Mouse (Mus musculus): ENCODE results near the gene Fmnl2. TPM values are rescaled to one million over a fixed set of nuclear protein-coding genes. Genes with fewer than 3 reads are reported as not detected.

Fmnl2 gene
- polyA plus RNA-seq, 1 experiment from 2014 or later = 7.3 TPM

- WGBS = 91% methylated on average over 5 of the region's 5 CpGs
- Histone ChIP-seq H3K27me3 (replicated peaks; ENCODE audit: low read depth, poor library complexity, severe bottlenecking) (no peaks in the 10 kb centered on the region), H3K9me3 (peaks cover 9% of the 10 kb centered on the region; the same call in 1 of the 2 replicates), H3K4me3 (no peak overlapping the region), H3K36me3 (replicated peaks) (peaks cover 35% of the 10 kb centered on the region), H3K4me1 (peaks cover 9% of the 10 kb centered on the region), H3K27ac (replicated peaks) (no peak overlapping the region)
- DNase-seq (ENCODE audit: low spot score) = no peak
Measured at GRCm38 (mm10) chr2:52868181-52868580, 10.5 kb downstream of the Fmnl2 start.

DNA sequence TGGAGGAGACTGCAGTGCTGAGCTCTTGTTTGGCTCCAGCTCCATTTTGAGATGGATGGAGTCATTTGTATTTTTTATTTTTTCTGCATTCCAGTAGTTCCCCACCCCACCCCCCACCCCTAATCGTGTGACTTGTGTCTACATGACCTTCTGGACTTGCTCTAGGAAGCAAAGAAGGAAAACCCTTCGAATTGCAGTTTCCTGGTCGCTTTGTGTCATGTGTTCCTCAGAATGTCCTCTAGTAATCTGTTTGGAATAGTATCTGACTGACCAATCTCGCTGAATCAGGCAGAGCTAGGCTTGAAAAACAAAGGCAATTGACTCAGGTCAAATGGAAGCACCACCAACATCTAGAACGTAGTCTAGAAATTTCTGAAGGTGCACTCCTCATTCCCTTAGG, 15.0 kb downstream of the Fmnl2 start:
- H3K27me3 ChIP-seq (replicated peaks; ENCODE audit: low read depth, poor library complexity, severe bottlenecking) = no peaks in the 10 kb centered on the region
- H3K9me3 ChIP-seq = 0 out of 2 replicates have a peak, but pooled peaks cover under 1% of the 10 kb centered on the region
- H3K27ac ChIP-seq (replicated peaks) = no peak overlapping the region
- H3K36me3 ChIP-seq (replicated peaks) = peaks cover 11% of the 10 kb centered on the region
- H3K4me1 ChIP-seq = peaks cover 32% of the 10 kb centered on the region
- WGBS = 69% methylated on average over 5 of the region's 5 CpGs
- DNase-seq (ENCODE audit: low spot score) = no peak
- no peak overlapping the region for H3K4me3 ChIP-seq

GRCm38 (mm10) chr2:52873276-52874063, 15.8 kb downstream of the Fmnl2 start:
- Histone ChIP-seq H3K36me3 (replicated peaks) (peaks cover 5% of the 10 kb centered on the region; the same call in 1 of the 2 replicates), H3K9me3 (no peaks in the 10 kb centered on the region), H3K4me1 (peaks cover 38% of the 10 kb centered on the region), H3K4me3 (no peak overlapping the region), H3K27me3 (replicated peaks; ENCODE audit: low read depth, poor library complexity, severe bottlenecking) (no peaks in the 10 kb centered on the region), H3K27ac (replicated peaks) (no peak overlapping the region; the same call in 1 of the 2 replicates)
- peak; percentile 42 for DNase-seq (ENCODE audit: low spot score)
- 66% methylated on average over 18 of the region's 18 CpGs for WGBS

GRCm38 (mm10) chr2:52874721-52875120, 17.1 kb downstream of the Fmnl2 start:
- peaks cover 45% of the 10 kb centered on the region for H3K4me1 ChIP-seq
- DNase-seq (ENCODE audit: low spot score) = no peak

DNA sequence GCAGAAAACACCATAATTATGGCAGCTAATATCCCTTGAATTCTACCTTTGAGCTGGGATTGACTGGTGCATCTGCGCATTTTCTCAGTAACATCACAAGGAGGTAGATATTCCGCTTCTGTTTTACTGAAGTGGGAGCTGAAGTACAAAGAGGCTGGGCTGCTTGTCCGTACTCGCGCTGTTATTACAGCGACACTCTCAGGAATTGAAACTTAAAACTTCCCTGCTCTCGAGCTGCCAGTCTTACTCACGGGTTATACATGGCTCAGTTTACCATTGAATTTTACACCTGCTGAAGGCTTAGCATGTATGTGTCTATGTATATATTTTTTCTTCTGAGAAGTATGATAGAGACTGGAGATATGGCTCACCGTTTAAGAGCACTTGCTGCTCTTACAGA, 18.1 kb downstream of the Fmnl2 start:
- H3K4me1 ChIP-seq = peaks cover 45% of the 10 kb centered on the region
- no peak overlapping the region for H3K4me3 ChIP-seq
- 76% methylated on average over 9 of the region's 9 CpGs for WGBS
- no peaks in the 10 kb centered on the region for H3K27me3 ChIP-seq (replicated peaks; ENCODE audit: low read depth, poor library complexity, severe bottlenecking)
- no peaks in the 10 kb centered on the region for H3K9me3 ChIP-seq
- 0 out of 2 replicates have a peak, but pooled peaks cover 4% of the 10 kb centered on the region for H3K36me3 ChIP-seq (replicated peaks)
- DNase-seq (ENCODE audit: low spot score) = no peak
- H3K27ac ChIP-seq (replicated peaks) = no peak overlapping the region

More at GRCm38 (mm10) chr2:52874721-52875120, 17.1 kb downstream of the Fmnl2 start:
- Histone ChIP-seq H3K9me3 (no peaks in the 10 kb centered on the region), H3K36me3 (replicated peaks) (0 out of 2 replicates have a peak, but pooled peaks cover 4% of the 10 kb centered on the region), H3K27me3 (replicated peaks; ENCODE audit: low read depth, poor library complexity, severe bottlenecking) (no peaks in the 10 kb centered on the region), H3K27ac (replicated peaks) (no peak overlapping the region), H3K4me3 (no peak overlapping the region)

DNA sequence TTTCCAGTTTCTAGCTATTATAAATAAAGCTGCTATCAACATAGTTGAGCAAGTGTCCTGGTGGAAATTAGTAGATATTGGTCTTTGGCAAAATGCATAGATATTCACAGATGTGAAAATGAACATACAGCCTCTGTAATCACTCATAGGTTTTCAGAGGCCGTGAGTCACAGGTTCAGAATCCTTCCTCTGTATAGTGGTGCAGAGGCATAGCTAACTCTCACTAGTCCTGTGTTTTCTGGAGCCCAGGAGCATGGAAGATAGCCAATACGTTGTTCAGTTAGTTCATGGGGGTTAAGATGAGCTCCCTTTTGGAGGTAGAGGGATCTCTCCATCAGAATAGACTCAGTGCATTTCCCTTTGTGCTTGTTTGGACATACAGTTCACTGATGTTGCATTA, 25.7 kb downstream of the Fmnl2 start:
- Histone ChIP-seq H3K36me3 (replicated peaks) (0 out of 2 replicates have a peak, but pooled peaks cover 4% of the 10 kb centered on the region), H3K27me3 (replicated peaks; ENCODE audit: low read depth, poor library complexity, severe bottlenecking) (no peaks in the 10 kb centered on the region), H3K27ac (replicated peaks) (no peak overlapping the region), H3K4me1 (peaks cover 32% of the 10 kb centered on the region), H3K4me3 (no peak overlapping the region), H3K9me3 (no peaks in the 10 kb centered on the region)
- WGBS = 94% methylated on average over 2 of the region's 2 CpGs
- no peak for DNase-seq (ENCODE audit: low spot score)

GRCm38 (mm10) chr2:52884082-52884481, 26.4 kb downstream of the Fmnl2 start:
- Histone ChIP-seq H3K27me3 (replicated peaks; ENCODE audit: low read depth, poor library complexity, severe bottlenecking) (no peaks in the 10 kb centered on the region), H3K4me3 (no peak overlapping the region), H3K4me1 (peaks cover 26% of the 10 kb centered on the region), H3K27ac (replicated peaks) (no peak overlapping the region), H3K9me3 (no peaks in the 10 kb centered on the region), H3K36me3 (replicated peaks) (0 out of 2 replicates have a peak, but pooled peaks cover 4% of the 10 kb centered on the region)
- DNase-seq (ENCODE audit: low spot score) = no peak
- 84% methylated on average over 4 of the region's 4 CpGs for WGBS

DNA sequence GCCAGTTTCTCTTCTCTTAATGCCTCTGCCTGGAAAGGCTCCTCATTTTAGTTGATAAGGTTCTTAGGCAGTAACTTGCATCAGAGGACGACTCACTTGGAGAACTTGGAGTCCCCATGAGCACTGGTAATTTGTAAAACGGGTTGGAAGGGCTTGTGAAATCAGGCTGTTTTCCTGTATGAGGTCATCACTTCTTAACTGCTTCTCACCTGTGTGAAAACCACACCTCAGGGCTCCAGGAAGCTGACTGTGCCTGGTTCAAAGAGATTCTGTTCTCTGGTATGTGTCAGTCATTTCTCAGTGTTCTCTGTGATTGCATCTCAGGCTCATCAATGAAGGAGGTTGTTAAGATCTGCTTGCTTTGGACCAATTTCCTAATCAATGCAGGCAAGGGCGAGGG, 27.4 kb downstream of the Fmnl2 start:
- Histone ChIP-seq H3K4me3 (no peak overlapping the region), H3K27ac (replicated peaks) (no peak overlapping the region), H3K27me3 (replicated peaks; ENCODE audit: low read depth, poor library complexity, severe bottlenecking) (no peaks in the 10 kb centered on the region), H3K4me1 (peaks cover 25% of the 10 kb centered on the region), H3K36me3 (replicated peaks) (0 out of 2 replicates have a peak, but pooled peaks cover 4% of the 10 kb centered on the region), H3K9me3 (no peaks in the 10 kb centered on the region)
- DNase-seq (ENCODE audit: low spot score) = no peak
- WGBS = 68% methylated on average over 3 of the region's 3 CpGs

GRCm38 (mm10) chr2:52887281-52887680, 29.6 kb downstream of the Fmnl2 start:
- WGBS = 61% methylated on average over 2 of the region's 2 CpGs
- no peak overlapping the region for H3K27ac ChIP-seq (replicated peaks)
- no peak overlapping the region for H3K4me3 ChIP-seq
- DNase-seq (ENCODE audit: low spot score) = no peak
- H3K36me3 ChIP-seq (replicated peaks) = 0 out of 2 replicates have a peak, but pooled peaks cover 4% of the 10 kb centered on the region
- peaks cover 39% of the 10 kb centered on the region for H3K4me1 ChIP-seq
- H3K9me3 ChIP-seq = no peaks in the 10 kb centered on the region
- H3K27me3 ChIP-seq (replicated peaks; ENCODE audit: low read depth, poor library complexity, severe bottlenecking) = no peaks in the 10 kb centered on the region

DNA sequence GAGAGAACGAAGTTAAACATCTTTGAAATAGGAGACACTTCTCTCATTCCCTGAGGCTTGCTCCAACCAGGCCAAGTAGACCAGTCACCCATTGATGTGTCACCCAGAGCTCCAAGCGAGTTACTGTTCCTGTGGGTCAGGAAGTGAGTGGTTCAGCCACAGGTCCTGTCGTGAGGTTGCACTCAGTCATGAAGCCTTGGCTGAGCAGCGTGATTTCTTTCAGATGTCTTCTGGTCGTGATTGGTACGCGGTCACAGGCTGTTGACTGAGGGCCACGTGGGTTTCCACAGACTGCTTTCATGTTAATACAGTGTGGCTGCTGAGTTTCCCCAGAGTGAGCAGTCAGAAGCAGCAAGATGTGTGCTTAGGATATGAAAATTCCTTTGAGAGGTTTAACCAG, 33.5 kb downstream of the Fmnl2 start:
- WGBS = 76% methylated on average over 8 of the region's 8 CpGs
- Histone ChIP-seq H3K9me3 (no peaks in the 10 kb centered on the region), H3K4me1 (peaks cover 40% of the 10 kb centered on the region), H3K36me3 (replicated peaks) (no peaks in the 10 kb centered on the region), H3K27ac (replicated peaks) (no peak overlapping the region), H3K27me3 (replicated peaks; ENCODE audit: low read depth, poor library complexity, severe bottlenecking) (no peaks in the 10 kb centered on the region), H3K4me3 (no peak overlapping the region)
- DNase-seq (ENCODE audit: low spot score) = no peak

GRCm38 (mm10) chr2:52891744-52892143, 34.1 kb downstream of the Fmnl2 start:
- no peak for DNase-seq (ENCODE audit: low spot score)
- Histone ChIP-seq H3K27ac (replicated peaks) (no peak overlapping the region), H3K27me3 (replicated peaks; ENCODE audit: low read depth, poor library complexity, severe bottlenecking) (no peaks in the 10 kb centered on the region), H3K4me3 (no peak overlapping the region), H3K36me3 (replicated peaks) (no peaks in the 10 kb centered on the region), H3K4me1 (peaks cover 38% of the 10 kb centered on the region), H3K9me3 (no peaks in the 10 kb centered on the region)
- WGBS = 96% methylated on average over 2 of the region's 2 CpGs

GRCm38 (mm10) chr2:52894983-52895621, 37.4 kb downstream of the Fmnl2 start:
- no peak for DNase-seq (ENCODE audit: low spot score)
- Histone ChIP-seq H3K27me3 (replicated peaks; ENCODE audit: low read depth, poor library complexity, severe bottlenecking) (no peaks in the 10 kb centered on the region), H3K27ac (replicated peaks) (no peak overlapping the region), H3K4me1 (peaks cover 43% of the 10 kb centered on the region), H3K9me3 (no peaks in the 10 kb centered on the region), H3K4me3 (no peak overlapping the region), H3K36me3 (replicated peaks) (no peaks in the 10 kb centered on the region)
- WGBS = 77% methylated on average over 6 of the region's 6 CpGs

DNA sequence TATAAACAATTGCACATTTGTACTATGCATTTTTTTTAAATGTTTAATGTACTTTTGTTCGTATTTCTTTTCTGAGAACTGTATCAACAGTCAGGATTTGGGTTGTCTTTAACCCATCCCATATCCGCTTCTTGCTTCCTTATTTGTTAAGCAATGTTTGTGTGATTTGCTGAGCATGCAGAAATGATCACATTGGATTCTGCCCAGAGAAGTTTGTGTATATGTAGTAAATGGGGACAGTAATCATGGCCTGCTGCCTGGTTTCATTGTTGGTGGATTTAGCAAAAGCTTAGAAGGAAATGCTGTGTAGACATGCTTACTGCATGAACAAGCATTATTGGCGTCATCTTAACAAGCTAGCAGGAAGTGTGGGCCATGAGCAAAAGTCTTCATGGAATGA, 39.3 kb downstream of the Fmnl2 start:
- DNase-seq (ENCODE audit: low spot score) = no peak
- Histone ChIP-seq H3K27me3 (replicated peaks; ENCODE audit: low read depth, poor library complexity, severe bottlenecking) (no peaks in the 10 kb centered on the region), H3K36me3 (replicated peaks) (no peaks in the 10 kb centered on the region), H3K4me3 (no peak overlapping the region), H3K4me1 (peaks cover 45% of the 10 kb centered on the region), H3K27ac (replicated peaks) (no peak overlapping the region), H3K9me3 (no peaks in the 10 kb centered on the region)
- WGBS = 89% methylated on average over 3 of the region's 3 CpGs
